8 mouse cellular contexts compared by ENCODE assay signal in genomic region chr7:104465065-104465744, GRCm38 (mm10). TPM values are rescaled to one million over a fixed set of nuclear protein-coding genes. Genes with fewer than 3 reads are reported as not detected.
A peak's percentile ranks its signal among the peaks of the same experiment; 100 is the strongest.
DNase-seq lines count a peak whose midpoint lies in the region; ATAC-seq lines count a peak whose summit lies in the region.

Gene Trim30a (minus strand): TSS chr7:104465193.

- WGBS in embryonic facial prominence, embryonic 10.5 days, result 73% methylated on average over 3 of the region's 3 CpGs

- H3K9me3 ChIP-seq in embryonic facial prominence, embryonic 10.5 days, result no peaks in the 10 kb centered on the region

- peak; percentile 34 for DNase-seq in kidney, adult 18-20 months
- no peak for DNase-seq in kidney, postnatal 25 days
- DNase-seq in Muller cell, postnatal 12 days (ENCODE audit: inconsistent ontology term), result peak; percentile 55
- peak; percentile 15 for DNase-seq in lung, postnatal 10 days
- DNase-seq in embryonic facial prominence, embryonic 10.5 days (ENCODE audit: low spot score), result no peak
- DNase-seq in gastrocnemius, postnatal 36 days, result no peak
- no peak for DNase-seq in cerebellum, adult 11-12 months

- no peak within 1 kb of the TSS for H3K27ac ChIP-seq in embryonic facial prominence, embryonic 10.5 days (replicated peaks)

- H3K4me3 ChIP-seq in embryonic facial prominence, embryonic 10.5 days, result no peak within 1 kb of the TSS

- peak; percentile 99 for ATAC-seq in inflammation-experienced regulatory T-cells, adult 6 months

- H3K27me3 ChIP-seq in embryonic facial prominence, embryonic 10.5 days (replicated peaks; ENCODE audit: low read depth, poor library complexity, severe bottlenecking), result no peaks in the 10 kb centered on the region

- intact Hi-C loops in gastrocnemius, postnatal 36 days (cut with DNase I), result no loop called here

- H3K4me1 ChIP-seq in embryonic facial prominence, embryonic 10.5 days, result no peaks in the 10 kb centered on the region

- no peaks in the 10 kb centered on the region for H3K36me3 ChIP-seq in embryonic facial prominence, embryonic 10.5 days (replicated peaks)

RNA-seq across cellular contexts. Expression of gene Trim30a, which starts in this region (rescaled TPM):
- polyA plus RNA-seq in inflammation-experienced regulatory T-cells, adult 6 months (2017; shearing (Covaris generic)), result 10 to 100 TPM; 72.9 to 76.3 (median 75.4) TPM
- 0.45 and 0.52 TPM in 2 replicates for polyA plus RNA-seq in embryonic facial prominence, embryonic 10.5 days (2016; fragmentation: Nextera tagmentation; extraction: Ambion mirVana)
- total RNA-seq in gastrocnemius, postnatal 36 days (2021), result 1 to 10 TPM in 1 of 2 experiments, under 1 TPM in 1; 0.77 to 1.2 TPM

Comparison
In these comparisons a context has a peak if more than half of its experiments do, and no peak if none do; other contexts are left out.
1. RNA of gene Trim30a (polyA plus RNA-seq): 72.9 to 76.3 TPM in inflammation-experienced regulatory T-cells, adult 6 months; 0.45 to 0.52 TPM in embryonic facial prominence, embryonic 10.5 days; every median in the first group is over 10 times any median in the second.
2. DNase-seq: peak in kidney, adult 18-20 months (single experiment), Muller cell, postnatal 12 days (single experiment) and lung, postnatal 10 days (single experiment); none in kidney, postnatal 25 days (0 of 2), embryonic facial prominence, embryonic 10.5 days (single experiment), gastrocnemius, postnatal 36 days (0 of 2) and cerebellum, adult 11-12 months (single experiment).